Mouse (Mus musculus): Measurements from ENCODE around the gene Tubgcp6. TPM values are rescaled to one million over a fixed set of nuclear protein-coding genes. Genes with fewer than 3 reads are reported as not detected.
A peak's percentile ranks its signal among the peaks of the same experiment; 100 is the strongest.

The Tubgcp6 gene
- total and polyA plus RNA-seq, 2 experiments, result 6.5 to 13.2 TPM

DNA sequence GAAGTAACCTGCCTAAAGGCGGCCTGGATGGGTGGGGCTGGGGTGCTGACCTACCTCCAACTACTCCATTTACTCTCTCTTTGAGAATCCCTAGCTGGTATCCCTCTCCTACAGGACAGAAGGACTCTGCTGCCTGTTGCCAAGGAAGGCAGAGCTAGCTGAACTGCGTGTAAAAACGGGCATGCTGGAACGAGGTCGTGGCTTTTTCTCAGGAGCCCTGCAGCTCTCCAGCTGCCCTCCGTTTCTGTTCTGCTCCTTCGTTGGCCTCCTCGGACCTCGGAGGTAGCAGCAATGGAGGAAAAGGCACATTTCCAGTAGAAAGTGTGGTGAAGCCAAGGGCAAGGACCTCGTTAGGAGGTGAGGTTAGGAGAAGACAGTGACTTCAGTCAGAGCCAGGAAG lies 46.0 kb upstream of the Tubgcp6 start:
- H3K4me3 ChIP-seq (ENCODE audit: insufficient read depth, low read depth, low read length), result no peak overlapping the region
- no peak overlapping the region for H3K9ac ChIP-seq (ENCODE audit: low read depth, low read length)
- WGBS, result 72% methylated on average over 10 of the region's 10 CpGs
- no peak for TF ChIP-seq CTCF (IDR thresholded peaks at IDR 0.05; ENCODE audit: low read depth, low read length)
- no peak for TF ChIP-seq POLR2A (IDR thresholded peaks at IDR 0.05; ENCODE audit: extremely low read depth, insufficient read depth, low read length)
- 0 out of 2 replicates have a peak overlapping the region, but pooled peaks have one; percentile 2 for H3K27ac ChIP-seq (replicated peaks; ENCODE audit: insufficient read depth, low read depth, low read length)
- H3K27me3 ChIP-seq (ENCODE audit: control insufficient read depth, insufficient read depth, low read length), result no peaks in the 10 kb centered on the region
- H3K4me1 ChIP-seq (ENCODE audit: control insufficient read depth, insufficient read depth, low read length), result peaks cover 28% of the 10 kb centered on the region
- peaks cover 30% of the 10 kb centered on the region for H3K36me3 ChIP-seq (ENCODE audit: control insufficient read depth, insufficient read depth, low read length)
- no peak for DNase-seq (ENCODE audit: extremely low read depth, low read depth, low spot score)
- H3K79me2 ChIP-seq (ENCODE audit: control insufficient read depth, insufficient read depth, low read length), result peaks cover 35% of the 10 kb centered on the region; the same call in 1 of the 2 replicates

DNA sequence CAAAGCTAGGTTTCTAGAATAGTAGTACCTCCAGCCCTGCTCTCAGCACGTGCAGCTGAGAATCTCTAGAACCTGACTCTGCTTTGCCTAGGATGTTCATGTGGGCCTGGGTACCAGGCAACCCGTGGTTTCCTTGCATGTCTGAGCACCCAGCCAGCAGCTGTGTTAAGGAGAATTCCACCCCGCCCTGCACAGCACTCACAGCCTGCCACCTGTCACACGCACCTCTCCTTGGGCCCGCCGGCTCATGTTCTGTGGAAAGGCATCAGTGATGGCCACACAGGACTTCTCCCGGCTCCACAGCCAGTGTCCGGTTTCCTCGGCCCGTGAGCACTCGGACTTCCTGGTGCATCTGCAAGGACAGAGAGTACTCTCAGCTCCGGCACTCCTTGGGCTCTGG lies 42.6 kb upstream of the Tubgcp6 start:
- WGBS, result 93% methylated on average over 12 of the region's 12 CpGs
- H3K36me3 ChIP-seq (ENCODE audit: control insufficient read depth, insufficient read depth, low read length), result peaks cover 56% of the 10 kb centered on the region
- H3K4me1 ChIP-seq (ENCODE audit: control insufficient read depth, insufficient read depth, low read length), result peaks cover 12% of the 10 kb centered on the region; the same call in 1 of the 2 replicates
- no peaks in the 10 kb centered on the region for H3K27me3 ChIP-seq (ENCODE audit: control insufficient read depth, insufficient read depth, low read length)
- H3K79me2 ChIP-seq (ENCODE audit: control insufficient read depth, insufficient read depth, low read length), result peaks cover 10% of the 10 kb centered on the region; the same call in 1 of the 2 replicates
- DNase-seq (ENCODE audit: extremely low read depth, low read depth, low spot score), result no peak
- H3K4me3 ChIP-seq (ENCODE audit: insufficient read depth, low read depth, low read length), result no peak overlapping the region
- H3K9ac ChIP-seq (ENCODE audit: low read depth, low read length), result no peak overlapping the region
- H3K27ac ChIP-seq (replicated peaks; ENCODE audit: insufficient read depth, low read depth, low read length), result no peak overlapping the region
- TF ChIP-seq POLR2A (IDR thresholded peaks at IDR 0.05; ENCODE audit: extremely low read depth, insufficient read depth, low read length) (no peak), CTCF (IDR thresholded peaks at IDR 0.05; ENCODE audit: low read depth, low read length) (no peak)

DNA sequence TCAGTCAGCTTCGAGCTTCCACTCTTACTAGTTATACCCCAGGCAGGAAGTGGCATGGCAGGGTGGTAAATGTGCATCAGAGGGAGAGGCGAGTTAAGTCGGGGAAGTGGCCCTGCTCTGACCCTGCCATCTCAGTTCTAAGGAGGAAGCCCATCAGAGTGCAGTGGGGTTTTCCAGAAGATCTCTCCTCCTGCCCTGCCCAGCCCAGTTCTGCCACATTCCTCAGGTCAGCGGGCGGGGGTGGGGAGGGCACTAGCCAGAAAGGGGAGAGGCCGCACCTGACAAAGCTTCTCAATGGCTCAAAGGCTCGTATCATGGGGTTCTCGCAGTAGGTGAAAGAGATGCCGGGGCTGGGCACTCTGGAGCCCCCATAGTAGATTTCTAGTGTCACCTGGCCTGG lies 38.5 kb upstream of the Tubgcp6 start:
- Histone ChIP-seq H3K9ac (ENCODE audit: low read depth, low read length) (no peak overlapping the region), H3K36me3 (ENCODE audit: control insufficient read depth, insufficient read depth, low read length) (peaks cover 65% of the 10 kb centered on the region), H3K79me2 (ENCODE audit: control insufficient read depth, insufficient read depth, low read length) (no peaks in the 10 kb centered on the region), H3K4me3 (ENCODE audit: insufficient read depth, low read depth, low read length) (no peak overlapping the region), H3K4me1 (ENCODE audit: control insufficient read depth, insufficient read depth, low read length) (no peaks in the 10 kb centered on the region), H3K27ac (replicated peaks; ENCODE audit: insufficient read depth, low read depth, low read length) (no peak overlapping the region), H3K27me3 (ENCODE audit: control insufficient read depth, insufficient read depth, low read length) (no peaks in the 10 kb centered on the region)
- WGBS, result 78% methylated on average over 9 of the region's 9 CpGs
- no peak for DNase-seq (ENCODE audit: extremely low read depth, low read depth, low spot score)
- TF ChIP-seq POLR2A (IDR thresholded peaks at IDR 0.05; ENCODE audit: extremely low read depth, insufficient read depth, low read length) (no peak), CTCF (IDR thresholded peaks at IDR 0.05; ENCODE audit: low read depth, low read length) (no peak)

DNA sequence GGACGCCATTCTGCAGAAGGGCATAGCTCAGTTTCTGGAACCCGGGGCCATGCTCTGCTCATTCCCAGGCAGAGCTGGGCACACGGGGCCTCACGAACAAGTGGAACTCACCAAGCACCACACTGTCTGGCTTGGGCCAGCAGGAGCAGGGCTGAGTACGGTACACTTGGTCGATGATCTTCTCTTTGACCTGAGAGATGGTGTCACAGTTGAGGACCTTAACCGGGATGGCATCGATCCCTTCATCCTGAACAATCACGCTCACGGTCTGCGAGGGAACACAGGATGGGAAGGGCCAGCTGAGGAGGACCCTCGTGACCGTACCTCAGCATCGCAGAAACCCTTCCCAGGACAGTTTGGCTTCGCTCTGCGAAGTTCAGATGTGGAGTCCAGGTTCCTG lies 35.6 kb upstream of the Tubgcp6 start:
- H3K79me2 ChIP-seq (ENCODE audit: control insufficient read depth, insufficient read depth, low read length), result no peaks in the 10 kb centered on the region
- H3K4me3 ChIP-seq (ENCODE audit: insufficient read depth, low read depth, low read length), result no peak overlapping the region
- H3K27me3 ChIP-seq (ENCODE audit: control insufficient read depth, insufficient read depth, low read length), result no peaks in the 10 kb centered on the region
- 84% methylated on average over 16 of the region's 16 CpGs for WGBS
- DNase-seq (ENCODE audit: extremely low read depth, low read depth, low spot score), result peak; percentile 59
- no peaks in the 10 kb centered on the region for H3K4me1 ChIP-seq (ENCODE audit: control insufficient read depth, insufficient read depth, low read length)
- TF ChIP-seq POLR2A (IDR thresholded peaks at IDR 0.05; ENCODE audit: extremely low read depth, insufficient read depth, low read length), result no peak
- TF ChIP-seq CTCF (IDR thresholded peaks at IDR 0.05; ENCODE audit: low read depth, low read length), result no peak
- H3K36me3 ChIP-seq (ENCODE audit: control insufficient read depth, insufficient read depth, low read length), result peaks cover 47% of the 10 kb centered on the region
- no peak overlapping the region for H3K9ac ChIP-seq (ENCODE audit: low read depth, low read length)
- H3K27ac ChIP-seq (replicated peaks; ENCODE audit: insufficient read depth, low read depth, low read length), result no peak overlapping the region

DNA sequence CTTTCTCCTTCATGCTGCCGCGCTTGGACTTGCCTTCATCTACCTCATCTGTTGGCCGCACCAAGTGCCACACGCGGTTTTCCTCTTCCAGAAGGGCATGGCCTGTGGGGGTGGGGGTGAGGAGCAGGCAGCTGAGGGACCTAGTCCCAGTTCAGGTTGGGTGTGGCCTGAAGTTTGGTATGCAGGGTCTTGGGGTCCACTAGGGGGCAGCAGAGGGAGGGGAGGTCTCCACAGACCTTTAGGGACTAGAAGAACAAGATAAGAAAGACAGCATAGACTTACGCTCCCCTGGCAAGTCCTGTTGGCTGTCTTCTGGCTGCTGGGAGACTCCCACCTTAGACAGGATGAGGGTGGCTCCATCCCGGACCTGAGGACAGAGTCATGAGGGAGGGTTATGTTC lies 35.0 kb upstream of the Tubgcp6 start:
- Histone ChIP-seq H3K27ac (replicated peaks; ENCODE audit: insufficient read depth, low read depth, low read length) (no peak overlapping the region), H3K9ac (ENCODE audit: low read depth, low read length) (no peak overlapping the region), H3K4me3 (ENCODE audit: insufficient read depth, low read depth, low read length) (no peak overlapping the region), H3K79me2 (ENCODE audit: control insufficient read depth, insufficient read depth, low read length) (no peaks in the 10 kb centered on the region), H3K27me3 (ENCODE audit: control insufficient read depth, insufficient read depth, low read length) (no peaks in the 10 kb centered on the region), H3K4me1 (ENCODE audit: control insufficient read depth, insufficient read depth, low read length) (no peaks in the 10 kb centered on the region), H3K36me3 (ENCODE audit: control insufficient read depth, insufficient read depth, low read length) (peaks cover 42% of the 10 kb centered on the region)
- peak; percentile 57 for DNase-seq (ENCODE audit: extremely low read depth, low read depth, low spot score)
- 65% methylated on average over 7 of the region's 7 CpGs for WGBS
- TF ChIP-seq POLR2A (IDR thresholded peaks at IDR 0.05; ENCODE audit: extremely low read depth, insufficient read depth, low read length) (no peak), CTCF (IDR thresholded peaks at IDR 0.05; ENCODE audit: low read depth, low read length) (peak; percentile 84)

DNA sequence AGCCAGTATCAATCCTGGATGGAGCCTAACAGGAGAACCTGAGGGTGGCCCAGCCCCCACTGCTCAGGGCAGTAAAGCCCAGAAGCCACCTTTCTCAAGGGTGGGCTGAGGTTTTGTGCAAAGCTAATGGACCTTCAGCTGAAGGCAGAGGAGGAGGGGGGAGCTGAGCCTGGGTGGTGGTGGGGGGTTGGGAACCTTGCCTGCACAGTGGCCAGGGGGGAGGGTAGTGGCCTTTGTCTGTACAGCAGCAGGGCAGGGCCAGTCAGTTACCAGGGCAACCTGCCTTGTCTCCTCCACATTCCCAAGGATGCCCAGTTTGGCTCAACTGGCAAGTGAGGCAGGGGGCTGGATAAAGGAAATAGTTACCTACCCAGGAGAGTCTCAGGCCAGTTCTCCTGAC lies 29.4 kb upstream of the Tubgcp6 start:
- TF ChIP-seq CTCF (IDR thresholded peaks at IDR 0.05; ENCODE audit: low read depth, low read length) (no peak), POLR2A (IDR thresholded peaks at IDR 0.05; ENCODE audit: extremely low read depth, insufficient read depth, low read length) (no peak)
- Histone ChIP-seq H3K27ac (replicated peaks; ENCODE audit: insufficient read depth, low read depth, low read length) (no peak overlapping the region), H3K4me3 (ENCODE audit: insufficient read depth, low read depth, low read length) (no peak overlapping the region), H3K27me3 (ENCODE audit: control insufficient read depth, insufficient read depth, low read length) (peaks cover 12% of the 10 kb centered on the region; the same call in 1 of the 2 replicates), H3K9ac (ENCODE audit: low read depth, low read length) (no peak overlapping the region), H3K79me2 (ENCODE audit: control insufficient read depth, insufficient read depth, low read length) (no peaks in the 10 kb centered on the region), H3K4me1 (ENCODE audit: control insufficient read depth, insufficient read depth, low read length) (peaks cover 2% of the 10 kb centered on the region; the same call in 1 of the 2 replicates), H3K36me3 (ENCODE audit: control insufficient read depth, insufficient read depth, low read length) (peaks cover 10% of the 10 kb centered on the region)
- DNase-seq (ENCODE audit: extremely low read depth, low read depth, low spot score), result no peak
